In genomic region chr7:25679971-25680370, GRCm38 (mm10) we compare ENCODE assay signal across 9 mouse cellular contexts. TPM values are rescaled to one million over a fixed set of nuclear protein-coding genes. Genes with fewer than 3 reads are reported as not detected.
DNase-seq lines count a peak whose midpoint lies in the region; ATAC-seq and TF ChIP-seq lines count a peak whose summit lies in the region.
"Had no signal": no experiment of that assay in that cellular context is flagged by ENCODE, and none has a peak within 500 bp of the region (broad histone marks: within the 10 kb centered on the region; RNA-seq: fewer than 3 reads in every experiment).

No protein-coding gene starts in this region.

- no peaks in the 10 kb centered on the region for H3K9me3 ChIP-seq in MEL (replicated peaks; ENCODE audit: insufficient read depth, low read length)
- no peaks in the 10 kb centered on the region for H3K9me3 ChIP-seq in heart, embryonic 16.5 days (replicated peaks; ENCODE audit: control insufficient read depth, low read length)
- H3K9me3 ChIP-seq in liver, postnatal 0 days (ENCODE audit: low read length): no peaks in the 10 kb centered on the region
- no peaks in the 10 kb centered on the region for H3K9me3 ChIP-seq in stomach, postnatal 0 days (ENCODE audit: control insufficient read depth, low read length)

- peak overlapping the region; percentile 27 to 46 for H3K4me3 ChIP-seq in MEL (ENCODE audit: control insufficient read depth in 1 of 2, insufficient read depth in 1 of 2, low read depth in 2 of 2, low read length in 2 of 2)
- peak overlapping the region; percentile 75 for H3K4me3 ChIP-seq in heart, embryonic 16.5 days (ENCODE audit: low read length)
- peak overlapping the region; percentile 77 for H3K4me3 ChIP-seq in liver, postnatal 0 days (ENCODE audit: low read depth, low read length)
- peak overlapping the region; percentile 60 for H3K4me3 ChIP-seq in stomach, postnatal 0 days (ENCODE audit: low read depth, low read length)

- peaks cover 17 to 53% of the 10 kb centered on the region in 2 experiments for H3K4me1 ChIP-seq in MEL (ENCODE audit: control insufficient read depth in 1 of 2, insufficient read depth in 2 of 2, low read length in 2 of 2)
- H3K4me1 ChIP-seq in heart, embryonic 16.5 days (ENCODE audit: control insufficient read depth, insufficient read depth, low read length): peaks cover 30% of the 10 kb centered on the region
- H3K4me1 ChIP-seq in liver, postnatal 0 days (ENCODE audit: insufficient read depth): peaks cover 50% of the 10 kb centered on the region
- peaks cover 6% of the 10 kb centered on the region; the same call in 1 of the 2 replicates for H3K4me1 ChIP-seq in stomach, postnatal 0 days (replicated peaks; ENCODE audit: control insufficient read depth, insufficient read depth)

- 4% methylated on average over 6 of the region's 6 CpGs for WGBS in heart, embryonic 16.5 days
- WGBS in liver, postnatal 0 days (ENCODE audit: insufficient replicate concordance): 3% methylated on average over 6 of the region's 6 CpGs
- WGBS in stomach, postnatal 0 days: 4% methylated on average over 6 of the region's 6 CpGs

- peaks cover 23% of the 10 kb centered on the region for H3K79me2 ChIP-seq in MEL (ENCODE audit: control insufficient read depth, insufficient read depth, low read length, poor library complexity)

- peak; percentile 29 to 39 for DNase-seq in heart, adult 18-20 months
- DNase-seq in heart, postnatal 25 days (ENCODE audit: low spot score): no peak
- no peak for DNase-seq in MEL (ENCODE audit: low read depth, low spot score)
- DNase-seq in liver, postnatal 0 days: peak; percentile 50
- DNase-seq in stomach, postnatal 0 days (ENCODE audit: low spot score): no peak
- DNase-seq in cerebellum, adult 11-12 months: no peak
- no peak for DNase-seq in left cerebral cortex, adult 9 months (ENCODE audit: low spot score in 2 of 2)

- peak overlapping the region; percentile 99 for H3K27ac ChIP-seq in MEL (ENCODE audit: control insufficient read depth, low read depth, low read length)
- H3K27ac ChIP-seq in heart, embryonic 16.5 days (ENCODE audit: low read length): peak overlapping the region; percentile 90
- H3K27ac ChIP-seq in liver, postnatal 0 days (ENCODE audit: low read depth): peak overlapping the region; percentile 98
- H3K27ac ChIP-seq in stomach, postnatal 0 days (replicated peaks): peak overlapping the region; percentile 83; the same call in 1 of the 2 replicates

- H3K4me2 ChIP-seq in heart, embryonic 16.5 days (ENCODE audit: low read depth, low read length): peak overlapping the region; percentile 84
- peak overlapping the region; percentile 58 for H3K4me2 ChIP-seq in liver, postnatal 0 days (ENCODE audit: low read depth, low read length)
- peak overlapping the region; percentile 60 for H3K4me2 ChIP-seq in stomach, postnatal 0 days (replicated peaks; ENCODE audit: low read depth)

- no peak for TF ChIP-seq POLR2A in MEL (IDR thresholded peaks at IDR 0.05; ENCODE audit: control insufficient read depth in 1 of 2, insufficient read depth in 1 of 2, low read depth in 1 of 2, low read length in 2 of 2, poor library complexity in 1 of 2)

- no peak for TF ChIP-seq RAD21 in MEL (IDR thresholded peaks at IDR 0.05; ENCODE audit: low read depth, low read length)

- H3K36me3 ChIP-seq in MEL (ENCODE audit: control insufficient read depth in 1 of 2, insufficient read depth in 2 of 2, low read length in 2 of 2): peaks cover 0 to 46% of the 10 kb centered on the region in 2 experiments; a peak in 2 of 4 replicates
- no peaks in the 10 kb centered on the region for H3K36me3 ChIP-seq in heart, embryonic 16.5 days (ENCODE audit: control insufficient read depth, insufficient read depth)
- H3K36me3 ChIP-seq in liver, postnatal 0 days (replicated peaks; ENCODE audit: insufficient read depth, low read length): no peaks in the 10 kb centered on the region
- H3K36me3 ChIP-seq in stomach, postnatal 0 days (ENCODE audit: control insufficient read depth, insufficient read depth, low read length): no peaks in the 10 kb centered on the region

- no peak for TF ChIP-seq EP300 in MEL (IDR thresholded peaks at IDR 0.05; ENCODE audit: low read depth in 1 of 2, low read length in 2 of 2)
- no peak for TF ChIP-seq EP300 in liver, postnatal 0 days (IDR thresholded peaks at IDR 0.05; ENCODE audit: low read depth)
- TF ChIP-seq EP300 in stomach, postnatal 0 days (optimal IDR thresholded peaks at IDR 0.05): no peak

- no peak for ATAC-seq in heart, embryonic 16.5 days (replicated peaks; ENCODE audit: extremely low read depth, insufficient read depth, low FRiP score)
- ATAC-seq in liver, postnatal 0 days: no peak
- ATAC-seq in stomach, postnatal 0 days (ENCODE audit: low FRiP score, low TSS enrichment): no peak

- intact Hi-C loops in heart, postnatal 25 days (cut with DNase I): loop anchor here (5.0 kb wide), 1 partner anchor 72 kb away; the partner anchor contains the start of gene Hnrnpul1

- H3K9ac ChIP-seq in MEL (ENCODE audit: control insufficient read depth, low read depth, low read length, poor library complexity, severe bottlenecking): peak overlapping the region; percentile 68
- H3K9ac ChIP-seq in heart, embryonic 16.5 days (ENCODE audit: low read length): peak overlapping the region; percentile 75
- peak overlapping the region; percentile 70 for H3K9ac ChIP-seq in liver, postnatal 0 days (replicated peaks)
- H3K9ac ChIP-seq in stomach, postnatal 0 days (ENCODE audit: low read length): no peak overlapping the region

- peak in 1 of 3 experiments; percentile 38; a peak in 2 of 6 replicates for TF ChIP-seq CTCF in MEL (IDR thresholded peaks at IDR 0.05 in 2 of 3, conservative IDR thresholded peaks at IDR 0.05 in 1 of 3; ENCODE audit: control insufficient read depth in 1 of 3, insufficient read depth in 1 of 3, low read depth in 2 of 3, low read length in 3 of 3, poor library complexity in 1 of 3, severe bottlenecking in 1 of 3)
- peak; percentile 43; the same call in 1 of the 2 replicates for TF ChIP-seq CTCF in liver, postnatal 0 days (IDR thresholded peaks at IDR 0.05; ENCODE audit: low read depth)
- TF ChIP-seq CTCF in stomach, postnatal 0 days (IDR thresholded peaks at IDR 0.05; ENCODE audit: low read depth): peak; percentile 50

- no peaks in the 10 kb centered on the region for H3K27me3 ChIP-seq in MEL (ENCODE audit: control insufficient read depth in 1 of 2, insufficient read depth in 2 of 2, low read length in 2 of 2)
- peaks cover 7% of the 10 kb centered on the region for H3K27me3 ChIP-seq in heart, embryonic 16.5 days (ENCODE audit: control insufficient read depth, insufficient read depth, low read length)
- peaks cover 7% of the 10 kb centered on the region for H3K27me3 ChIP-seq in liver, postnatal 0 days (ENCODE audit: insufficient read depth, low read length)
- H3K27me3 ChIP-seq in stomach, postnatal 0 days (ENCODE audit: control insufficient read depth, insufficient read depth, low read length): no peaks in the 10 kb centered on the region
- H3K27me3 ChIP-seq: Patski had no signal

RNA-seq across cellular contexts. Expression of gene B9d2, which starts 0.6 kb away (rescaled TPM):
- total RNA-seq in heart, adult 18-20 months (2021): 10 to 100 TPM; 10.2 TPM
- total RNA-seq in heart, postnatal 25 days (2021): 10 to 100 TPM in 1 of 2 experiments, 1 to 10 TPM in 1; 8.3 to 10.9 TPM
- total RNA-seq in MEL (2012; rRNA removed): 70.4 TPM in 2 replicates
- polyA plus RNA-seq in MEL (2012; ENCODE audit: insufficient read depth in 1 of 2, insufficient read length in 2 of 2, low read depth in 1 of 2, low replicate concordance in 2 of 2, missing spikeins in 1 of 2): 100 to 1,000 TPM in 1 of 2 experiments, not detected in 1; 108 TPM
- 30.3 and 32.0 TPM in 2 replicates for polyA plus RNA-seq in heart, embryonic 16.5 days (2015; fragmentation: Nextera tagmentation; extraction: Ambion mirVana)
- 15.0 and 16.0 TPM in 2 replicates for polyA plus RNA-seq in liver, postnatal 0 days (2015; fragmentation: Nextera tagmentation; extraction: Ambion mirVana)
- 11.6 and 12.5 TPM in 2 replicates for polyA plus RNA-seq in stomach, postnatal 0 days (2015; fragmentation: Nextera tagmentation; extraction: Ambion mirVana)

RNA-seq across cellular contexts. Expression of gene Tmem91, which starts 5.0 kb away (rescaled TPM):
- total RNA-seq in heart, adult 18-20 months (2021): under 1 TPM in 1 of 2 experiments, not detected in 1; 0.22 TPM
- not detected for total RNA-seq in heart, postnatal 25 days (2021)
- total RNA-seq in MEL (2012; rRNA removed): 0.59 and 0.89 TPM in 2 replicates
- polyA plus RNA-seq in MEL (2012; ENCODE audit: insufficient read depth in 1 of 2, insufficient read length in 2 of 2, low read depth in 1 of 2, low replicate concordance in 2 of 2, missing spikeins in 1 of 2): 1 to 10 TPM in 1 of 2 experiments, not detected in 1; 3.3 TPM
- polyA plus RNA-seq in heart, embryonic 16.5 days (2015; fragmentation: Nextera tagmentation; extraction: Ambion mirVana): 2.1 and 2.2 TPM in 2 replicates
- polyA plus RNA-seq in liver, postnatal 0 days (2015; fragmentation: Nextera tagmentation; extraction: Ambion mirVana): 0.58 and 0.76 TPM in 2 replicates
- polyA plus RNA-seq in stomach, postnatal 0 days (2015; fragmentation: Nextera tagmentation; extraction: Ambion mirVana): 0.78 and 0.92 TPM in 2 replicates

RNA-seq across cellular contexts. Expression of gene Tgfb1, which starts 6.8 kb away (rescaled TPM):
- total RNA-seq in heart, adult 18-20 months (2021): 10 to 100 TPM; 21.8 to 23.6 TPM
- total RNA-seq in heart, postnatal 25 days (2021): 10 to 100 TPM; 23.8 to 24.5 TPM
- 108 and 121 TPM in 2 replicates for total RNA-seq in MEL (2012; rRNA removed)
- polyA plus RNA-seq in MEL (2012; ENCODE audit: insufficient read depth in 1 of 2, insufficient read length in 2 of 2, low read depth in 1 of 2, low replicate concordance in 2 of 2, missing spikeins in 1 of 2): 100 to 1,000 TPM; 164 to 489 TPM
- polyA plus RNA-seq in heart, embryonic 16.5 days (2015; fragmentation: Nextera tagmentation; extraction: Ambion mirVana): 3.6 and 3.8 TPM in 2 replicates
- 5.1 and 6.1 TPM in 2 replicates for polyA plus RNA-seq in liver, postnatal 0 days (2015; fragmentation: Nextera tagmentation; extraction: Ambion mirVana)
- polyA plus RNA-seq in stomach, postnatal 0 days (2015; fragmentation: Nextera tagmentation; extraction: Ambion mirVana): 1.4 and 1.6 TPM in 2 replicates

RNA-seq across cellular contexts. Expression of gene Exosc5, which starts 21.0 kb away (rescaled TPM):
- total RNA-seq in heart, adult 18-20 months (2021): 10 to 100 TPM; 17.2 to 17.5 TPM
- 10 to 100 TPM; 16.0 to 16.3 TPM for total RNA-seq in heart, postnatal 25 days (2021)
- 106 and 109 TPM in 2 replicates for total RNA-seq in MEL (2012; rRNA removed)
- 100 to 1,000 TPM in 1 of 2 experiments, not detected in 1; 134 TPM for polyA plus RNA-seq in MEL (2012; ENCODE audit: insufficient read depth in 1 of 2, insufficient read length in 2 of 2, low read depth in 1 of 2, low replicate concordance in 2 of 2, missing spikeins in 1 of 2)
- polyA plus RNA-seq in heart, embryonic 16.5 days (2015; fragmentation: Nextera tagmentation; extraction: Ambion mirVana): 42.5 and 44.6 TPM in 2 replicates
- 44.5 and 49.2 TPM in 2 replicates for polyA plus RNA-seq in liver, postnatal 0 days (2015; fragmentation: Nextera tagmentation; extraction: Ambion mirVana)
- 63.8 and 65.1 TPM in 2 replicates for polyA plus RNA-seq in stomach, postnatal 0 days (2015; fragmentation: Nextera tagmentation; extraction: Ambion mirVana)

RNA-seq across cellular contexts. Expression of gene Bckdha, which starts 21.2 kb away (rescaled TPM):
- 100 to 1,000 TPM; 285 to 287 TPM for total RNA-seq in heart, adult 18-20 months (2021)
- 100 to 1,000 TPM; 184 to 199 TPM for total RNA-seq in heart, postnatal 25 days (2021)
- total RNA-seq in MEL (2012; rRNA removed): 21.4 and 27.0 TPM in 2 replicates
- polyA plus RNA-seq in MEL (2012; ENCODE audit: insufficient read depth in 1 of 2, insufficient read length in 2 of 2, low read depth in 1 of 2, low replicate concordance in 2 of 2, missing spikeins in 1 of 2): 10 to 100 TPM in 1 of 2 experiments, not detected in 1; 33.1 TPM
- 72.1 and 74.4 TPM in 2 replicates for polyA plus RNA-seq in heart, embryonic 16.5 days (2015; fragmentation: Nextera tagmentation; extraction: Ambion mirVana)
- polyA plus RNA-seq in liver, postnatal 0 days (2015; fragmentation: Nextera tagmentation; extraction: Ambion mirVana): 106 and 123 TPM in 2 replicates
- 63.8 and 70.3 TPM in 2 replicates for polyA plus RNA-seq in stomach, postnatal 0 days (2015; fragmentation: Nextera tagmentation; extraction: Ambion mirVana)

Comparison
In these comparisons a context has a peak if more than half of its experiments do, and no peak if none do; other contexts are left out.
1. DNase-seq: peak in heart, adult 18-20 months (2 of 2) and liver, postnatal 0 days (single experiment); none in heart, postnatal 25 days (single experiment), MEL (single experiment), stomach, postnatal 0 days (single experiment), cerebellum, adult 11-12 months (single experiment) and left cerebral cortex, adult 9 months (0 of 2).
2. RNA of gene Tgfb1, which starts 6.8 kb away (polyA plus RNA-seq): 164 to 489 TPM in MEL; 5.1 to 6.1 TPM in liver, postnatal 0 days, 3.6 to 3.8 TPM in heart, embryonic 16.5 days and 1.4 to 1.6 TPM in stomach, postnatal 0 days; every median in the first group is over 10 times any median in the second.
3. Peak in every context shown above with its lines, with median percentiles within 50 percentile points of each other: H3K27ac ChIP-seq, H3K4me3 ChIP-seq and H3K4me2 ChIP-seq.